Mouse (Mus musculus): ENCODE measurements around the gene Gm5134. TPM values are rescaled to one million over a fixed set of nuclear protein-coding genes. Genes with fewer than 3 reads are reported as not detected.

Gene Gm5134
- total RNA-seq, 2 experiments from 2014 or later, result not detected

GRCm38 (mm10) chr10:75939481-75940234 is 14.7 kb upstream of the Gm5134 start:
- DNase-seq (ENCODE audit: low spot score in 2 of 2), result peak; percentile 34 to 58

- DNase-seq (ENCODE audit: low spot score in 2 of 2), result no peak
Observed at GRCm38 (mm10) chr10:75940520-75940919, 13.8 kb upstream of the Gm5134 start, which contains the start of gene Gm867. Gm867 (minus strand) TSS chr10:75940672.

- no peak for DNase-seq (ENCODE audit: low spot score in 2 of 2)
Observed at GRCm38 (mm10) chr10:75941042-75941824, 13.1 kb upstream of the Gm5134 start.

GRCm38 (mm10) chr10:75942736-75943477 is 11.4 kb upstream of the Gm5134 start, which contains the start of gene Vpreb3:
Vpreb3 (plus strand) TSS chr10:75943057.
- no peak for DNase-seq (ENCODE audit: low spot score in 2 of 2)

- no peak for DNase-seq (ENCODE audit: low spot score in 2 of 2)
Observed at GRCm38 (mm10) chr10:75944066-75944772, 10.1 kb upstream of the Gm5134 start.

- no peak for DNase-seq (ENCODE audit: low spot score in 2 of 2)
Observed at GRCm38 (mm10) chr10:75945213-75945612, 9.1 kb upstream of the Gm5134 start.

GRCm38 (mm10) chr10:75945896-75946295 is 8.4 kb upstream of the Gm5134 start:
- no peak for DNase-seq (ENCODE audit: low spot score in 2 of 2)

- no peak for DNase-seq (ENCODE audit: low spot score in 2 of 2)
Observed at GRCm38 (mm10) chr10:75948079-75948478, 6.2 kb upstream of the Gm5134 start.

- no peak for DNase-seq (ENCODE audit: low spot score in 2 of 2)
Observed at GRCm38 (mm10) chr10:75949053-75950045, 5.0 kb upstream of the Gm5134 start.

- no peak for DNase-seq (ENCODE audit: low spot score in 2 of 2)
Observed at GRCm38 (mm10) chr10:75950791-75951210, 3.5 kb upstream of the Gm5134 start.

GRCm38 (mm10) chr10:75951424-75952050 is 2.8 kb upstream of the Gm5134 start:
- DNase-seq (ENCODE audit: low spot score in 2 of 2), result peak in 1 of 2 experiments; percentile 40

- DNase-seq (ENCODE audit: low spot score in 2 of 2), result no peak
Observed at GRCm38 (mm10) chr10:75973846-75974245, 19.5 kb downstream of the Gm5134 start.

GRCm38 (mm10) chr10:75975216-75975615 is 20.9 kb downstream of the Gm5134 start:
- no peak for DNase-seq (ENCODE audit: low spot score in 2 of 2)

GRCm38 (mm10) chr10:75978119-75978834 is 24.0 kb downstream of the Gm5134 start:
- DNase-seq (ENCODE audit: low spot score in 2 of 2), result no peak

GRCm38 (mm10) chr10:75978835-75979157 is 24.5 kb downstream of the Gm5134 start:
- no peak for DNase-seq (ENCODE audit: low spot score in 2 of 2)

GRCm38 (mm10) chr10:75979432-75979831 is 25.1 kb downstream of the Gm5134 start:
- DNase-seq (ENCODE audit: low spot score in 2 of 2), result no peak

GRCm38 (mm10) chr10:75990430-75991042 is 36.2 kb downstream of the Gm5134 start:
- no peak for DNase-seq (ENCODE audit: low spot score in 2 of 2)

GRCm38 (mm10) chr10:75993616-75994240 is 39.4 kb downstream of the Gm5134 start:
- DNase-seq (ENCODE audit: low spot score in 2 of 2), result no peak

All from left cerebral cortex, adult 18-20 months (tissue).